Comparison of ENCODE assay signal across 8 mouse cellular contexts in genomic region chr5:21265049-21265448, GRCm38 (mm10).
DNase-seq lines count a peak whose midpoint lies in the region; ATAC-seq and TF ChIP-seq lines count a peak whose summit lies in the region.

No protein-coding gene starts in this region.

- WGBS in intestine, postnatal 0 days, result 14% methylated on average over 4 of the region's 4 CpGs
- WGBS in midbrain, embryonic 13.5 days, result 18% methylated on average over 4 of the region's 4 CpGs

- H3K4me3 ChIP-seq in gastrocnemius, adult 2 months, result no peak overlapping the region
- no peak overlapping the region for H3K4me3 ChIP-seq in intestine, postnatal 0 days (ENCODE audit: low read depth, low read length)
- H3K4me3 ChIP-seq in midbrain, embryonic 13.5 days (replicated peaks), result no peak overlapping the region

- H3K9ac ChIP-seq in intestine, postnatal 0 days (ENCODE audit: low read depth, low read length), result no peak overlapping the region
- H3K9ac ChIP-seq in midbrain, embryonic 13.5 days (replicated peaks), result no peak overlapping the region

- H3K27me3 ChIP-seq in intestine, postnatal 0 days (replicated peaks; ENCODE audit: control insufficient read depth, insufficient read depth, low read length), result no peaks in the 10 kb centered on the region
- no peaks in the 10 kb centered on the region for H3K27me3 ChIP-seq in midbrain, embryonic 13.5 days

- no peak overlapping the region for H3K27ac ChIP-seq in gastrocnemius, adult 2 months
- H3K27ac ChIP-seq in intestine, postnatal 0 days (ENCODE audit: low read depth, low read length), result no peak overlapping the region
- H3K27ac ChIP-seq in midbrain, embryonic 13.5 days, result no peak overlapping the region

- no peak overlapping the region for H3K4me2 ChIP-seq in intestine, postnatal 0 days (replicated peaks; ENCODE audit: low read depth)
- H3K4me2 ChIP-seq in midbrain, embryonic 13.5 days (replicated peaks), result no peak overlapping the region

- TF ChIP-seq CTCF in gastrocnemius, adult 2 months (IDR thresholded peaks at IDR 0.05), result peak; percentile 90
- peak; percentile 92 for TF ChIP-seq CTCF in intestine, postnatal 0 days (IDR thresholded peaks at IDR 0.05; ENCODE audit: low read depth)

- H3K36me3 ChIP-seq in intestine, postnatal 0 days (ENCODE audit: control insufficient read depth, insufficient read depth), result no peaks in the 10 kb centered on the region
- H3K36me3 ChIP-seq in midbrain, embryonic 13.5 days, result no peaks in the 10 kb centered on the region

- no peaks in the 10 kb centered on the region for H3K9me3 ChIP-seq in intestine, postnatal 0 days (ENCODE audit: control insufficient read depth)
- H3K9me3 ChIP-seq in midbrain, embryonic 13.5 days, result no peaks in the 10 kb centered on the region

- intact Hi-C loops in gastrocnemius, adult 2 months (cut with DNase I), result loop anchor here (1.0 to 2.0 kb wide), 2 partner anchors 155 to 322 kb away; no protein-coding TSS in a partner anchor
- intact Hi-C loops in left cerebral cortex, postnatal 10 days (cut with DNase I), result loop anchor here (10.0 kb wide), 1 partner anchor 480 kb away; no protein-coding TSS in a partner anchor

- ATAC-seq in intestine, postnatal 0 days, result no peak; the same call in 1 of the 2 replicates
- ATAC-seq in midbrain, embryonic 13.5 days, result peak; percentile 63; the same call in 1 of the 2 replicates
- ATAC-seq in monocyte, adult 5-6 weeks (replicated peaks; ENCODE audit: insufficient number of reproducible peaks, low FRiP score, low TSS enrichment, poor library complexity, severe bottlenecking), result no peak

- no peaks in the 10 kb centered on the region for H3K4me1 ChIP-seq in intestine, postnatal 0 days (replicated peaks; ENCODE audit: control insufficient read depth, insufficient read depth, low read length)
- H3K4me1 ChIP-seq in midbrain, embryonic 13.5 days (replicated peaks), result peaks cover 33% of the 10 kb centered on the region

- peak; percentile 90 for DNase-seq in adipocyte (ENCODE audit: low spot score)
- peak; percentile 95 to 97 for DNase-seq in cerebellum, postnatal 10 days
- peak; percentile 83 for DNase-seq in gastrocnemius, adult 2 months
- peak; percentile 80 to 84 for DNase-seq in left cerebral cortex, postnatal 10 days (ENCODE audit: extremely low spot score in 1 of 2, low spot score in 2 of 2)
- DNase-seq in spleen, adult 12 weeks (ENCODE audit: low spot score), result peak; percentile 50
